Mouse (Mus musculus): ENCODE data around the gene Pilrb1.

The Pilrb1 gene

DNA sequence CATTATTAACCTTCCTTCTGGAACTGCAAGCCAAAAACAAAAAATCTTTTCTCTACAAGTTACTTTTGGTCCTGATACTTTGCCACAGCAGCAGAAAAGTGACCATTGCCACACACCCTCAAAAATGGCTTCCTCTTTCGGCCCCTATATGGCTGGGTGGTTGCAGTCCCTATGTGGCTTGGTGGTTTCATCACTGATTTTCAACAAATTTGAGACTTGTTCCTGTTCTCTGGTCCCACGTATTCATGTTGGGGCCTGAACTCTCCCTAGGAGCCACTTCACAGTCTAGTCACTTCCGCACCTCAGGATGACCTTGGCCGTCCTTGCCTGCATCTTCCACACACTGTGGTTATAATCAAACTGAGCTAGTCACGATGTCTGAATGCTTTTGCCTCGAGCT lies 29.2 kb downstream of the Pilrb1 start:
- no peak for DNase-seq (ENCODE audit: low spot score)

DNA sequence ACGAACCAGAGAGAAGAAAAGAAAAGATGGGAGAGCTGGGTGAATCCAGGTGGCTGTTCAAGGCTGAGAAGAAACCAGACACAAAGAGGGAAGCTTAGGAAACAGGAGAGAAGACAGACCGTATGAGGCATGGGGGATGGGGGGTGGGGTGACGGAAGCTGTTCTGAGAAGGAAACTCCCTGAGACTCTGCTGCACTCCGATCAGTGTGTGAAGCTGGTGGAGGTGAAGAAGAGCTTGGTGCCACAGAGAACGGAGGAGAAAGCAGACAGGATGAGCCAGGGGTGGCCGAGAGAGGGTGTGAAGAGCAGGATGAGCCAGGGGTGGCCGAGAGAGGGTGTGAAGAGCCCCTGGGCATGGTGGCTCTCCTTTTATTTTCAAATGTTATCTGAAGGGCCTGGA lies 31.5 kb downstream of the Pilrb1 start:
- DNase-seq (ENCODE audit: low spot score), result no peak

DNA sequence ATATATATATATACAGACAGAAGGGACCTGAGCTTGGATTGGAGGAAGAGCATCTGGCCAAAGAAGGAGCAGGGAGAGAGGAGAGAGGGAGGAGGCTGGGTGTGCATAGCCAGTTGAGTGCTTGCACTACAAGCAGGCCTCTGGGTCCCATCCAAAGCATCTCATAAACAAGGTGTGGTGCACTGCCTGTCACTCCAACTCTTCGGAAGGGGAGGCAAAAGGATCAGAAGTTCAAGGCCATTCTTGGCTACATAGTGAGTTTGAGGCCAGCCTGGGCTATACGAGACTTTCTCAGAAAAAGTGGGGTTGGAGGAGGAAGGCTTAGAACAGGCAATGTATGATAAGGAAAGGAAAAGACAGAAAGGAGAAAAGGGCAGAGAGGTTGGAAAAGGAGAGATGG lies 31.9 kb downstream of the Pilrb1 start:
- DNase-seq (ENCODE audit: low spot score), result no peak

DNA sequence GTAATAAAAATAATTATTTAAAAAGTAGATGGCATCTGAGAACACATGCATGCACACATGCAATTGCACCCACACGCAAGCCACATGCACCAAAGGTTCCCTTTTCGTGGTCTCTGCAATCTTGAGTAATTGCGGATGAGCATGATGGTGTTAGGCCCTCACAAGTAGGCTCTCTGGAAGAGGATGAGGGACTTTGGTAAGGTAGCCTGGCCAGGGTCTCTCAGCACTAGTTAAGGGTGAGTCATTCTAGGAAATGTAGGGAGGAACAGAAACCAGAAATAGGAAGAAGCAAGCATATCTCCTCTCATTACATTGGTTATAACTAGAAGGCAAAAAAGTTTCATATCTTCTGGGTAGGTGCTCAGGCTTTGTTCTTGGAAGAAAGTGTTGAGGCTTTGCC lies 32.9 kb downstream of the Pilrb1 start:
- DNase-seq (ENCODE audit: low spot score), result no peak

DNA sequence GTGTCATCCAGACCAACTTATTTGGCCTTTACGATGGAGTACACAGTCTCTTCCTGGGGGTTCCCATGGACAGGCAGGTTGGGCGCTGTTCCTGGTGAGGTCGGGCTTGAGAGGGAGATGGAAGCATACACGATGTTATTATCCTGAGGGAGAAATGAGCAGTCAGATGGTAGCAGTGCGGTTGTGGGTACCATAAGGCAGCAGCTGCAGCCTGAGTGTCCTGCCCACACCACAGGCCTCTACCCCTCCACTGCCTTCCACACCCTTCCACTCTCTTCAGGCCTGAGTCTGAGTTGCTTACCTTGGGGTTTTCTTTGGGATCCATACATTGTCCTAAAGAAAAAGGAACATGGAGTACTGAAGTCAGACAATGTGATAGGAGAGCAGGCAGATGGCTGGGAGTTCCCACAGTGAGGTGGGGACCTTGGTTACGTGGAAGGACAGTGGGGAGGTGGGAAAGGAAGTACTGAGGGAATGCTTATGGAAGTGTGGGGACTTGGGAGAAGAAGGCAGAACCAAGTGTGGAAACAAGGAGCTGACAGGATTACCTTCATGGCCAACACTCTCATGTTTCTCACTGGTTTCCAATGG lies 34.4 kb downstream of the Pilrb1 start:
- DNase-seq (ENCODE audit: low spot score), result no peak

DNA sequence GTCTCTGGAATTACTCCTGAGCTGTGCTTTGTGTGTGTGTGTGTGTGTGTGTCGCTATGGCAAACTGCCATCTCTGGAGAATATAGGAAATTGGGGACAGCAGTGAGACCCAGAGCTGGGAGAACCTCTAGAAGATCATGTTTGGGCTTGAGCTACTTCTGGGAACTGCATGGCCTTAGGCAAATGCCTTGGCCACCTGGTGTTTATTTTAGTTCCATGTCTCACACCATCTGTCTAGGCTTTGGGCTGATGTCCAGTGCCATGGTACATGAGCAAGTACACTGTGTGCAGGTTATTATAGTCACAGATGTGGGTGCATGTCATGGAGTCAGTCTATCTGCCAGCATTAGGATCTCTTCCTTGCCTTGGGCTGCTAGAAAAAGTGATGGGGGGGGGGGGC lies 35.3 kb downstream of the Pilrb1 start:
- no peak for DNase-seq (ENCODE audit: low spot score)

DNA sequence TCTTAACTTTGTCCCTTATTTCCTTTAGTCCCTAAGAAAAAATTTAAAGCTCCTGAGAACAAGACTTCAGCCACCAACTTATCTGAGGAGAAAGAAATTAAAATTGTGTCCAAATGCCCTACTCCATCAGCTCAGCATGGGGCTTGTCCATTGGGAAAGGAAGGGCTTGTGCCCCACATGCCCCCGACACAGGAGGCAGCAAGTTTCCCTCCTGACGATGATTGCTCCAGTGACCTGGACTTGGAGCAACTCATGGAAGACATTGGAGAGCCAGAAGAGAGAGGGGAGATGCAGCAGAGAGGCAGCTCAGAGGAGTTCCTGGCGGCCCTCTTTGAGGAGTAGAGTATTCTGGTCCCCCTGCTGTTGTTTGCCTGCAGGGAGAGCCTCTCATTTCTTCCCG lies 35.8 kb downstream of the Pilrb1 start:
- no peak for DNase-seq (ENCODE audit: low spot score)

DNA sequence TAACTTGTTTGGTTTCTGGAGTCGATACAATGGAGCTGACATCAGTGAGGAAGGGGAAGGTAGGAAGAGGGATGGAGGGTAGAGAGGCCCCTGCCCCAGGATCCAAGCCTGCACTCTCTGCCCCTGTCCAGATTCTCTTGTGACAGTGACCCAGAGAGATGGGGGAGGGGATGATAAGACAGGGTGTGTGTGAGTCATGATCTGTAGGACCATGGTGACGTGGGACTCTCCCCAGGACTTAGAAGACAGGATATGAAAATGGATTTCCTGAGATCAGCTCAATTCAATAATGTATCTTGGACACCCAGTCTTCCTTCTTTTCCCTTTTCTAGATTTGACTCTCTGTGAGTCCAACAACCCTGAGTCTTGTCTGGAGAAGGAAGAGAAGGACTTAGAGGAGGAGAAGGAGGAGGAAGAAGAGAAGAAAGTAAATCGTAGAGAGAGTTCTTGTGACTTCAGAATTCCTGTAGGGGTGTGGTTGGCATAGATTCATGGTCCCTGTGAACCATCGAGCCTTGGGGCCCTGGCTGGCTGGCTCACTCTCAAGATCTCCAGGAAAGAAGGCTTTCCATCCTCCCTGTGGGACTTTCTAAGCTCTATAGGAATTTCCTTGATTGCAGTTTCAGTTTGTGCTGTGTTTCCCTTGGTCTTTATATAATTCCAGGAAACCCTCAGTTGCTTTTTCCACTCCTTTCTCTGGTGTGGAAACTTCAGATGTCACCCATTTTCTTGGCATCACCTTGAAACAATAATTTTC lies 40.3 kb downstream of the Pilrb1 start:
- DNase-seq (ENCODE audit: low spot score), result no peak

DNA sequence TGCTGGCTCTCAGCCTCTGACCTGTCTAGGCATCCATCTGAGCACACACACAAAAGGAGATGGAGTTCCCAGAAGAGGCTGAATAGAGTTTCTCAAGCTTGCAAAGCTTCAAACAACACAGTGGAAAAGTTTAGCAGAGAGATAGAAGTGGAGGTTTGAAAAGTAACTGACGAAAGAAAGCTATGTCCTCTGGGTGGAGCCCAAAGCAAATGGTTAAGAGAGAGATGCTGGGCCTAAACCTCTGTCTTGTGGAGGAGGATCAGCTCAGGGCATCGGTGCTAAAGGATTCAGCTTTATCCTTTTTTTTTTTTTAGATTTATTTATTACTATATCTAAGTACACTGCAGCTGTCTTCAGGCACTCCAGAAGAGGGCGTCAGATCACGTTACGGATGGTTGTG lies 49.6 kb downstream of the Pilrb1 start:
- DNase-seq (ENCODE audit: low spot score), result no peak

DNA sequence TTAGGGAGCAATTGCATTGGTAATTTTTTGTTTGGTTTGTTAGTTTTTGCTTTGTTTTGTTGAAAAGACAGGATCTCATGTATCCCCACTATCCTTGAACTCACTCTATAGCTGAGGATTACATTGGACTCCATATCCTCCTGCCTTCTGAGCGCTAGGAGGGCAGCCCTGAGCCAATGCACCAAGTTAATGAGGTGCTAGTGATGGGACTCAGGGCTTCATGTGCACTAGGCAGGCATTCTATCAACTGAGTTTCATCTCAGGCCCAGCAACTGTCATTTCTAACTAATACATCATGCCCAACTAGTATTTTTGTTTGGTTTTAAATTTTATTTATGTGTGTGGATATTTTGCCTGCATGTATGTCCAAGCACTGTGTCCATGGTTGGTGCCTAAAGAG lies 51.7 kb downstream of the Pilrb1 start:
- DNase-seq (ENCODE audit: low spot score), result no peak

Data from MN1 (cell line).